Mouse (Mus musculus) frontal cortex, postnatal 14 days (tissue): ENCODE measurements around the gene Gm7358.
"Not testable (repeated sequence)": the region's sequence is repeated elsewhere in the genome, so short reads cannot be mapped to it uniquely, and the experiment has no call there.

Experiments used
- DNase-seq, 2 experiments: peaks; one replicate each; pipeline ENCODE4 v3.0.0; 2022; ENCODE audit warnings: low spot score in 2 of 2

Gene Gm7358

DNA sequence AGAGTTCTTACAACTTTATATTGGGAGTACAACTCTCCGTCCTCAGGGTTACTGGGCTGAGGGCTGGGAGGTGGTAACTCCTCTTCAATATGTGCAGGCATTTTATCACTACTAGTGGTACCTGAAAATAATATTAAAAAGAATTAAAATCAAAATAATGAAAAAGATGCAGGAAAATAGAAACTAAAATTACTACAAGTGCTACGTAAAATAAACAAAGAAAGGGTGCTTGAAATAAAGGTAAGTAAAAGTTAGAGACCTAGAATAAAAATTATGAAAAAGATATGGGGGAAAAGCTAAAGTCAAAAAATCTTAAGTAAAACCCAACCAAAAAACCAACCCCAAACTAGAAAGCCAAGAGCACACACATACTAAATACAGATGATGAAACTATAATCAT lies at the start of gene Gm7358:
Gene Gm7358 (minus strand): TSS at position 101 of the 400 bp plus-strand sequence.
- DNase-seq: not testable (repeated sequence)

DNA sequence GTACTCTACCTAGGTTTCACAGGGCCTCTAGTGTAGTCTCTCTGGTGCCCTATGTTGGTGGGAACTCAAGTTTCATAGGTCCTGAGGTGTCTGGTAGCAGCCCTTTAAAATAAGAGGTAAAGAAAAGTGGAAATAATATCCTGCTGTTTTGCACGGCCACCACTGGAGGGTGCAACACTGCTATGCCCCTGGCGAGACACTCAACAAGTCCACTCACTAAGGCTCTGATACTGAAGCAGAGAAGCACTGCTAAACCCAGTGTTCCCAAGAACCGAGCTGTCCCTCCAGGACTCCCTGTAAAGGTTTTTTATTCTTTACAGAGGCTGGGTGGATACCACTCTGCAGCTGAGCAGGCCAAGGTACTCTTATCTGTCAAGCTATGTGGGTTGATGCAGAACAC lies 43.7 kb upstream of the Gm7358 start:
- not testable (repeated sequence) for DNase-seq

GRCm38 (mm10) chr17:14101446-14101980 lies 42.2 kb upstream of the Gm7358 start:
- peak in 1 of 2 experiments; percentile 26 for DNase-seq

- not testable (repeated sequence) for DNase-seq
Measured at GRCm38 (mm10) chr17:14099886-14100285, 40.6 kb upstream of the Gm7358 start.

DNA sequence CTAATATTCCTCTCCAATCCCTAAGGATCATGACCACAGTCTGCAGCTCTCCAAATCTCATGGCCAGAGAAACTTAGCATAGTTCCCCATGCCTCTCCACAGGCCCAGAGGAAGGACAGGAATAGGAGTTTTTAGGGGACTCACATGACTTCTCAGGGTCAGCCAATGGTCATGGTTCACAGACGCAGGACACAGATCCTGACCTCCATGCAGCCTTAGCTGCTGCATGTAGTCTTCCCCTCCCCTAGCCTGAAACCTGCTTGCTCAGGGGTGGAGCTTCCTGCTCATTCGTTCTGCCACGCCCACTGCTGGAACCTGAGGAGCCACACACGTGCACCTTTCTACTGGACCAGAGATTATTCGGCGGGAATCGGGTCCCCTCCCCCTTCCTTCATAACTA lies 34.8 kb upstream of the Gm7358 start:
- not testable (repeated sequence) for DNase-seq

GRCm38 (mm10) chr17:14086629-14087028 lies 27.3 kb upstream of the Gm7358 start:
- not testable (repeated sequence) for DNase-seq

GRCm38 (mm10) chr17:14041880-14042279 lies 17.5 kb downstream of the Gm7358 start:
- not testable (repeated sequence) for DNase-seq

- not testable (repeated sequence) for DNase-seq
Measured at GRCm38 (mm10) chr17:14037012-14037411, 22.3 kb downstream of the Gm7358 start.

GRCm38 (mm10) chr17:14036113-14036512 lies 23.2 kb downstream of the Gm7358 start:
- not testable (repeated sequence) for DNase-seq
